Mouse (Mus musculus) spleen, postnatal 14 days (tissue): ENCODE data around the gene Msrb1.
A peak's percentile ranks its signal among the peaks of the same experiment; 100 is the strongest.
"Not testable (repeated sequence)": the region's sequence is repeated elsewhere in the genome, so short reads cannot be mapped to it uniquely, and the experiment has no call there.

Experiments
- DNase-seq, 2 experiments: peaks; one replicate each; pipeline ENCODE4 v3.0.0; 2021 to 2022; ENCODE audit warnings: low spot score in 2 of 2

The Msrb1 gene

DNA sequence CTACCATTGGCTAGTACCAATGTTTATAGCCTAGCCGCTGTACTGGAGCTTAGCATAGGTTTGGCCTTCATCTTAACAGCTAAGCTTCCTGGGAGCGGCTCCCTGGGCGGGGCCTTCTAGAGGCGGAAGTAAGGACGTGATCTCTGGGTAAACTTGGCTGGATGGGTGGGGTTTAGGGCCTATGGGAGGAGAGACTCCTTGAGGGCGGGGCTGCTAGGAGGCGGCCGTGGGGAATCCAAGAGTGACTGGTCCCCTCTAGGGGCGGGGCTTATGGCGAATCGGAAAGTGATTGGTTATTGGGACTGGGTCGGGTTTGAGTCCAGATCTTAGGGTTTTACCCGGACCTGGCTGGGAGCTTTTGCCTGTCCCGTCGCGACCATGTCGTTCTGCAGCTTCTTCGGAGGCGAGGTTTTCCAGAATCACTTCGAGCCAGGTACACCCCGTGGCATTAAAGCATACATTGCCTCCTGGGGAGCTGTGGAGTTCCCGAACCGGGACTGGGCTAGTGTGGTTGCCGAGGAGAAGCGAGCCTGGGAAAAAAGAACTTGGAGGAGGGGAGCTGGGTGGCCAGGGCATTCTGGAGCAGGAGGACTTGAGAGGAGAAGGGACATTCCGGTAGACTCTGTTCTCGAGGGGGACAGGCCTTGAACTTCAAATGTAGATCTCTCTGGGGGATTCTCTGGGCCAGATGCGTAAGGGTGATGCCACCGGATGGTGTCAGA is at the start of gene Msrb1:
Gene Msrb1, plus strand, starts transcription at position 313 of the 722 bp plus-strand sequence.
- DNase-seq = peak; percentile 91 to 92

DNA sequence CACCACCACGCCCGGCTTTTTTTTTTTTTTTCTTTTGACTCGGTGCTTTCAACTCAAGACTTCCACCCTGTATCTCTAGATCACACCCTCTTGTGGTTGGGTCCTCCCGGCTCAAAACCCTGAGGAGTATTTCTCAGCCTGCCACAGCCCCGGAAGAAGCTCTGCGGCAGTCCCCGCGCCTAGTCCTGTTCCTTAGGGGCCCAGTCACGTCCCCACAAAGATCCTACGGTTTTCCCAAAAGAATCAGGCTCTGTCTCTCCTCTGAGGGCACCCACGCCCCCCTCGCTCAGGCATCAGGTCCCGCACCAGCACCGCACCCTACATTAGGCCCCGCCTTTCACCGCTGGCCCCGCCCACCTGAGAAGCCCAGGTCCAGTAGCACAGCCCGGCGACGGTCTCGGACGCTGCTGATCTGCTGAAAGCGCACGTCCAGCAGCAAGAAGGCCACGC is 49.3 kb upstream of the Msrb1 start:
- peak; percentile 34 to 41 for DNase-seq

GRCm38 (mm10) chr17:24687599-24687998 is 48.8 kb upstream of the Msrb1 start:
- no peak for DNase-seq

GRCm38 (mm10) chr17:24689251-24690081 is 47.0 kb upstream of the Msrb1 start, which contains the start of gene Syngr3:
TSS of gene Syngr3 (minus strand) at chr17:24689955.
- DNase-seq = no peak

- no peak for DNase-seq
Measured at GRCm38 (mm10) chr17:24692385-24692784, 44.1 kb upstream of the Msrb1 start.

- no peak for DNase-seq
Measured at GRCm38 (mm10) chr17:24695326-24696010, 41.0 kb upstream of the Msrb1 start.

DNA sequence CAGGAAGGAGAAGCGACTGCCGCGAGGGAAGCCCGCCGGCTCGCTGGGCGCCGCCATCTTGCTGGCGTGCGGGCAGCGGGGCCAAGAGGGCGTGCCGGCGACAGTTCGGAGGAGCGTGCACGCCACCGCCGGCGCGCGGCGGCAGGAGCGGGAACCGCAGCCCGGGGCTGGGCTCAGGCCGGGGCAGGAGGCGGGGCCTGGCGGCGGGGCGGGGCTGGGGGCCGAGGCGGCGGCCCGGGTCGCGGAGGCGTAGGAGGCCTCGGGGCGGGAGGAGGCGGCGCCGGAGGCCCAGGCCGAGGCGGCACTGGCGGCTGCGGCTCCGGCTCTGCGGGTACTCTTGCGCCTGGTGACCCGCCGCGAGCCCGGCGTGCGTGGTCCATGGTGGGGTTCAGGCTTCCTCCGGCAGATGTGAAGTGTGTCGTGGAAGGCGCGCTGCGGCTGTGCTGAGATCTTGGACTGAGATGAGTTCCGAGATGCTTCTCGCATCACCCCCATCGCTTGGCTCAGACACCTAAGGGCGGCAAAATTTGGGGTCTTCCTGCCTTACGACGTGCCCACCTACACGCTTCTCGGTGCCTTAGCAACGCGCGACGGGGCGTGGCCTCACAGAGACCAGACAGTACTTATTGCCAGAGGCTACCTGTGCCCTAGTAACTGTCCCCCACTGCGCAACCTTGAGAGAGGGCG is 40.3 kb upstream of the Msrb1 start, which contains the start of the genes Gfer and Noxo1:
Gene Gfer, minus strand, starts transcription at position 146 of the 687 bp plus-strand sequence.
Gene Noxo1, plus strand, starts transcription at position 224 of the 687 bp plus-strand sequence.
- DNase-seq = peak; percentile 77 to 84

- no peak for DNase-seq
Measured at GRCm38 (mm10) chr17:24697985-24698384, 38.5 kb upstream of the Msrb1 start.

- DNase-seq = no peak
Measured at GRCm38 (mm10) chr17:24698715-24699114, 37.7 kb upstream of the Msrb1 start.

DNA sequence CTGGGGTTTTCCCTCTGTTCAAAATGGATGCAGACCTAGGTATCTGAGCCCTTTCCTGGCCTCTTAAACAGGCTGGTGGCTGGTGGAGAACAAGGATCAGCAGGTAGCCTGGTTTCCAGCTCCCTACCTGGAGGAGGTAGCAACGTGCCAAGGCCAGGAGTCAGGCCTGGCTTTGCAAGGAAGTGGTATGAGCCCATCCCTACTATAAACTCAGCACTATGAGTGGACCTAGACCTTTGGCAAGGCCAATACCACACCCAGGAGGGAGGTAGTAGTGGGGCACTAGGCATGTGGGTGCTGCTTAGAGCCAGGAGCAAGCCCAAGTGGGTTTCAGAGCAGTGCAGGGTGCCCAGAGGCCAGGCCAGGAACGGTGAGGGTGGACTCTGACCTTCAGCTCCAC is 37.0 kb upstream of the Msrb1 start:
- DNase-seq = no peak

DNA sequence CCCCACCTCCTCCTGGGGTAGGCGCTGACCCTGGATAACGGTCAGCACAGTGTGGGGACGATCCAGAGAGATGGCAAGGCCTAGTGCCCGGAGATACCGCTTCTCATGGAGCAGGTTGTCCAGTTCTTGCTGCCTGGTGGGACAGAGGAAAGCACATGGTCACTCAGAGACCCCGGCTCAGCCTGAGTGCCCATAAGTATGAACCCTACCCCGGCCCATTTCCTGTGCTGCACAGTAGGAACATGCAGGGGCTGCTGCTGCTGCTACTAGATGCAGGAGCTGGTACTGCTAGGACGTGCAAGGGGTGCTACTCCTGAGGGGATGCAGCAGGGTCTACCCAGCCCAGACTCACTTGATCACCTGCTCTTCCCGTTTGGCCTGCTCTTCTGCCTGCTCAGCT is 35.2 kb upstream of the Msrb1 start:
- no peak for DNase-seq

GRCm38 (mm10) chr17:24705821-24706220 is 30.6 kb upstream of the Msrb1 start:
- DNase-seq = no peak

DNA sequence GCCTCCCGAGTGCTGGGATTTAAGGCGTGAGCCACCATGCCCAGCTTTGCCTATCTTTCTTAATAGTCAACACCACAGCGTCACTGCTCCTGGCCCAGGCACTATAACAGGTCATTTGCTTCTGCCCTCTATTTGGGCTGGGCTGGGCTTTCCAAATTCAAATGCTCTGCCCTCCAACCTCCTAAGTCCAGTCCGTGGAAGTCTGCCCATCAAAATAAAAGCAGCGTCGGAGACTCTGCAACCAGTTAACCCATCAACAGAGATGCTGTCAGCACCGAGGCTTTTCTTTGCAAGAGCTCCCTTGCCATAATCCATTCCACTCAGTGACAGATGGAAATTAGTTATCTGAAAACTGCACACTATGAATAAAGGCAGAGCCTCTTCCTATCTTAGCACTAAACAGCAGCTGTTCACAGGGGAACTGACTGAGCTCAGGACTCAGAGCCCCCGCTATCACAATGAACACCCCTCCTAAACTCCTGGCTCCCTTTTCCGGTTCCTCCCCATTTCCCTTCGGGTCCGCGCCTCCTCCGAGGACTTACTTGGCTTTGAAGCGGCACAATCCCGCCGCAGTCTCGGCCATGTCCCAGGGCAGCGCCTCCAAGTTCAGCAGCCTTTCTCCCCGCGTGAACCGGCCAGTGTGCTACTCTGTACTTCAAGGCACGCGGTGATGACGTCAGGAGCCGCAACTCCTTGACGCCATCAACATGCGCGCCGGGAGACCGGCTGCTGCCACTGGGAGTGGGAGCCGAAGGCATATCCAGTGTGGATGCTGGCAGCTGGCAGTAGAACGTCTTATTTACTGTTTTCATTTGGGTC is 29.3 kb upstream of the Msrb1 start, which contains the start of gene Tbl3:
Gene Tbl3, minus strand, starts transcription at position 679 of the 819 bp plus-strand sequence.
- DNase-seq = peak; percentile 78 to 92

- DNase-seq = no peak
Measured at GRCm38 (mm10) chr17:24707801-24708425, 28.5 kb upstream of the Msrb1 start.

GRCm38 (mm10) chr17:24708646-24709045 is 27.8 kb upstream of the Msrb1 start:
- DNase-seq = no peak

DNA sequence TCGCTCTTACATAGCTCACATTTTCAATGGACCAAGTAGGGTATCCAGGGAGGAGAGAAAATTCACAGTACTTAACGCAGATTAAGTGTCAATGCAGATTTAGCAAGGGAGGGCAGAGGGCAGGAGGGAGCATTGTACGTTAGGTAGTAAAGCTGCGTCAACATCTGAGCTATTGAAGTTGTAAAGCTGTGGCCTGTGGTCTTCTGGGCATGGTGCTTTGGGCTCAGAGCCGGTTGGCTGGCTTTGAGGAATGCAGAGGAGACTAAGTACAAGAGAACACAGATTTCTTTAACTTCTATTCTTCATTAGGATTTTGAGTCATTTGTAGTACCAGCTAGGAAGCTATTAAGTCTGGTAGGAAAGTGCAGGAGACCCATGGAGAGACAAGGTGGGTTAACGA is 20.9 kb upstream of the Msrb1 start:
- DNase-seq = no peak

DNA sequence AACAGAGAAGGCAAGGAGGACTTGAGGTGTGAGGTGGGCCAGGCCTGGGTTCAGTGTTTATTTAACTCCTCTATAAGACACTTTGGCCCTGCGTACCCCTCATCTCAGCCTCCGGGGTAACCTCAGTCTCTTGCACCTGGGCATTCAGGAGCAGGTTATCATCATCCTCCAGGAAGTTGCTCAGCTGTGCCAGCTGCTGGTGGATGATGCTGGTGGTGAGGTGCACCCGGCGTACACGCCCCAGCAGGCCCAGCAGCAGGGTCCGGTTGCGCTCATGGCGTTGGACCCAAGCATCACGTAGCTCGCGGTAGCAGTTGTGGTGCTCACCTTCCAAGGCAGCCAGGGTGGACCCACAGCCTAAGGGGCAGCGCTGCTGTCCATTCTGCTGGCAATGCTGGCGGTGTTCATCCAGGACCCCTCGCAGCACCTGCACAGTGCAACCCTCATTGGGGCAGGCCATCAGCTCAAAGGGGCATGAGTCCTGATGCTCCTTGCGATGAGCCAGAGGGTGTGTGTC is 20.2 kb upstream of the Msrb1 start:
- DNase-seq = no peak

- DNase-seq = no peak
Measured at GRCm38 (mm10) chr17:24717943-24718342, 18.5 kb upstream of the Msrb1 start, which contains the start of the genes Rnf151 and Rps2. TSS of gene Rnf151 (minus strand) at chr17:24718063. TSS of gene Rps2 (plus strand) at chr17:24718116.

GRCm38 (mm10) chr17:24718938-24719337 is 17.5 kb upstream of the Msrb1 start:
- not testable (repeated sequence) for DNase-seq
